Mouse (Mus musculus): Measurements from ENCODE around the gene Limch1. TPM values are rescaled to one million over a fixed set of nuclear protein-coding genes. Genes with fewer than 3 reads are reported as not detected.

The Limch1 gene
- polyA plus RNA-seq, 1 experiment from 2014 or later: 28.2 TPM

GRCm38 (mm10) chr5:67097106-67098050 is 351.8 kb downstream of the Limch1 start:
- H3K4me3 ChIP-seq (ENCODE audit: control insufficient read depth in 1 of 2, insufficient read depth in 1 of 2, low read depth in 1 of 2, low read length in 2 of 2): no peak overlapping the region
- no peaks in the 10 kb centered on the region for H3K36me3 ChIP-seq (ENCODE audit: control insufficient read depth, insufficient read depth, low read length)
- no peak overlapping the region for H3K27ac ChIP-seq (replicated peaks in 1 of 2; ENCODE audit: control insufficient read depth in 1 of 2, insufficient read depth in 1 of 2, low read depth in 2 of 2, low read length in 2 of 2)
- no peak overlapping the region for H3K9ac ChIP-seq (ENCODE audit: low read length)
- WGBS: 2% methylated on average over 41 of the region's 41 CpGs
- no peak for ATAC-seq (ENCODE audit: insufficient number of reproducible peaks, insufficient read depth, low FRiP score, low read depth)
- no peak overlapping the region for H3K4me2 ChIP-seq (ENCODE audit: low read length)
- H3K27me3 ChIP-seq (ENCODE audit: control insufficient read depth, insufficient read depth, low read length): peaks cover 91% of the 10 kb centered on the region
- H3K9me3 ChIP-seq (ENCODE audit: control insufficient read depth, low read length): no peaks in the 10 kb centered on the region
- H3K4me1 ChIP-seq (ENCODE audit: control insufficient read depth in 2 of 2, insufficient read depth in 2 of 2, low read length in 2 of 2): peaks cover 0 to 6% of the 10 kb centered on the region in 2 experiments; a peak in 2 of 4 replicates

GRCm38 (mm10) chr5:67098051-67098732 is 352.6 kb downstream of the Limch1 start:
- H3K4me3 ChIP-seq (ENCODE audit: control insufficient read depth in 1 of 2, insufficient read depth in 1 of 2, low read depth in 1 of 2, low read length in 2 of 2): no peak overlapping the region
- H3K9ac ChIP-seq (ENCODE audit: low read length): no peak overlapping the region
- H3K4me2 ChIP-seq (ENCODE audit: low read length): no peak overlapping the region
- WGBS: 2% methylated on average over 23 of the region's 23 CpGs
- H3K4me1 ChIP-seq (ENCODE audit: control insufficient read depth in 2 of 2, insufficient read depth in 2 of 2, low read length in 2 of 2): peaks cover 0 to 6% of the 10 kb centered on the region in 2 experiments; a peak in 2 of 4 replicates
- no peaks in the 10 kb centered on the region for H3K36me3 ChIP-seq (ENCODE audit: control insufficient read depth, insufficient read depth, low read length)
- no peak for ATAC-seq (ENCODE audit: insufficient number of reproducible peaks, insufficient read depth, low FRiP score, low read depth)
- H3K27ac ChIP-seq (replicated peaks in 1 of 2; ENCODE audit: control insufficient read depth in 1 of 2, insufficient read depth in 1 of 2, low read depth in 2 of 2, low read length in 2 of 2): no peak overlapping the region
- no peaks in the 10 kb centered on the region for H3K9me3 ChIP-seq (ENCODE audit: control insufficient read depth, low read length)
- H3K27me3 ChIP-seq (ENCODE audit: control insufficient read depth, insufficient read depth, low read length): peaks cover 90% of the 10 kb centered on the region

- H3K27me3 ChIP-seq (ENCODE audit: control insufficient read depth, insufficient read depth, low read length): peaks cover 90% of the 10 kb centered on the region
- H3K36me3 ChIP-seq (ENCODE audit: control insufficient read depth, insufficient read depth, low read length): no peaks in the 10 kb centered on the region
- H3K27ac ChIP-seq (replicated peaks in 1 of 2; ENCODE audit: control insufficient read depth in 1 of 2, insufficient read depth in 1 of 2, low read depth in 2 of 2, low read length in 2 of 2): no peak within 1 kb of the TSS
- no peak within 1 kb of the TSS for H3K4me2 ChIP-seq (ENCODE audit: low read length)
- 1% methylated on average over 16 of the region's 16 CpGs for WGBS
- no peaks in the 10 kb centered on the region for H3K9me3 ChIP-seq (ENCODE audit: control insufficient read depth, low read length)
- ATAC-seq (ENCODE audit: insufficient number of reproducible peaks, insufficient read depth, low FRiP score, low read depth): no peak
- no peak within 1 kb of the TSS for H3K4me3 ChIP-seq (ENCODE audit: control insufficient read depth in 1 of 2, insufficient read depth in 1 of 2, low read depth in 1 of 2, low read length in 2 of 2)
- peaks cover 0 to 6% of the 10 kb centered on the region in 2 experiments; a peak in 2 of 4 replicates for H3K4me1 ChIP-seq (ENCODE audit: control insufficient read depth in 2 of 2, insufficient read depth in 2 of 2, low read length in 2 of 2)
- H3K9ac ChIP-seq (ENCODE audit: low read length): no peak within 1 kb of the TSS
These were observed 353.2 kb downstream of the Limch1 start, which contains the start of gene Phox2b for GRCm38 (mm10) chr5:67098733-67099323. Gene Phox2b, minus strand, starts transcription at chr5:67099301.

GRCm38 (mm10) chr5:67099393-67100271 is 354.0 kb downstream of the Limch1 start:
- 2% methylated on average over 32 of the region's 32 CpGs for WGBS
- ATAC-seq (ENCODE audit: insufficient number of reproducible peaks, insufficient read depth, low FRiP score, low read depth): no peak

GRCm38 (mm10) chr5:67100564-67101394 is 355.2 kb downstream of the Limch1 start:
- Histone ChIP-seq H3K27me3 (ENCODE audit: control insufficient read depth, insufficient read depth, low read length) (peaks cover 90% of the 10 kb centered on the region), H3K4me3 (ENCODE audit: control insufficient read depth in 1 of 2, insufficient read depth in 1 of 2, low read depth in 1 of 2, low read length in 2 of 2) (no peak overlapping the region), H3K36me3 (ENCODE audit: control insufficient read depth, insufficient read depth, low read length) (no peaks in the 10 kb centered on the region), H3K4me2 (ENCODE audit: low read length) (no peak overlapping the region), H3K27ac (replicated peaks in 1 of 2; ENCODE audit: control insufficient read depth in 1 of 2, insufficient read depth in 1 of 2, low read depth in 2 of 2, low read length in 2 of 2) (no peak overlapping the region), H3K4me1 (ENCODE audit: control insufficient read depth in 2 of 2, insufficient read depth in 2 of 2, low read length in 2 of 2) (peaks cover 0 to 6% of the 10 kb centered on the region in 2 experiments; a peak in 2 of 4 replicates), H3K9ac (ENCODE audit: low read length) (no peak overlapping the region), H3K9me3 (ENCODE audit: control insufficient read depth, low read length) (no peaks in the 10 kb centered on the region)
- no peak for ATAC-seq (ENCODE audit: insufficient number of reproducible peaks, insufficient read depth, low FRiP score, low read depth)
- WGBS: 2% methylated on average over 34 of the region's 34 CpGs

More at GRCm38 (mm10) chr5:67099393-67100271, 354.0 kb downstream of the Limch1 start:
- Histone ChIP-seq H3K4me3 (ENCODE audit: control insufficient read depth in 1 of 2, insufficient read depth in 1 of 2, low read depth in 1 of 2, low read length in 2 of 2) (no peak overlapping the region), H3K9ac (ENCODE audit: low read length) (no peak overlapping the region), H3K27me3 (ENCODE audit: control insufficient read depth, insufficient read depth, low read length) (peaks cover 92% of the 10 kb centered on the region), H3K9me3 (ENCODE audit: control insufficient read depth, low read length) (no peaks in the 10 kb centered on the region), H3K27ac (replicated peaks in 1 of 2; ENCODE audit: control insufficient read depth in 1 of 2, insufficient read depth in 1 of 2, low read depth in 2 of 2, low read length in 2 of 2) (no peak overlapping the region), H3K4me2 (ENCODE audit: low read length) (no peak overlapping the region), H3K4me1 (ENCODE audit: control insufficient read depth in 2 of 2, insufficient read depth in 2 of 2, low read length in 2 of 2) (peaks cover 0 to 6% of the 10 kb centered on the region in 2 experiments; a peak in 2 of 4 replicates), H3K36me3 (ENCODE audit: control insufficient read depth, insufficient read depth, low read length) (no peaks in the 10 kb centered on the region)

GRCm38 (mm10) chr5:67101395-67101760 is 355.8 kb downstream of the Limch1 start:
- Histone ChIP-seq H3K9ac (ENCODE audit: low read length) (no peak overlapping the region), H3K4me2 (ENCODE audit: low read length) (no peak overlapping the region), H3K4me1 (ENCODE audit: control insufficient read depth in 2 of 2, insufficient read depth in 2 of 2, low read length in 2 of 2) (peaks cover 0 to under 1% of the 10 kb centered on the region in 2 experiments; a peak in 2 of 4 replicates), H3K27me3 (ENCODE audit: control insufficient read depth, insufficient read depth, low read length) (peaks cover 90% of the 10 kb centered on the region), H3K27ac (replicated peaks in 1 of 2; ENCODE audit: control insufficient read depth in 1 of 2, insufficient read depth in 1 of 2, low read depth in 2 of 2, low read length in 2 of 2) (no peak overlapping the region), H3K4me3 (ENCODE audit: control insufficient read depth in 1 of 2, insufficient read depth in 1 of 2, low read depth in 1 of 2, low read length in 2 of 2) (no peak overlapping the region), H3K36me3 (ENCODE audit: control insufficient read depth, insufficient read depth, low read length) (no peaks in the 10 kb centered on the region), H3K9me3 (ENCODE audit: control insufficient read depth, low read length) (no peaks in the 10 kb centered on the region)
- no peak for ATAC-seq (ENCODE audit: insufficient number of reproducible peaks, insufficient read depth, low FRiP score, low read depth)
- WGBS: 2% methylated on average over 9 of the region's 9 CpGs

All from heart, embryonic 14.5 days (tissue).